Mouse (Mus musculus): ENCODE measurements at regions not wholly inside any gene's neighbourhood (a gene's known extent, or its start where the extent isn't known, plus 50 kb on each side); places are given as distances from the start of the nearest gene placed in this dataset.

DNA sequence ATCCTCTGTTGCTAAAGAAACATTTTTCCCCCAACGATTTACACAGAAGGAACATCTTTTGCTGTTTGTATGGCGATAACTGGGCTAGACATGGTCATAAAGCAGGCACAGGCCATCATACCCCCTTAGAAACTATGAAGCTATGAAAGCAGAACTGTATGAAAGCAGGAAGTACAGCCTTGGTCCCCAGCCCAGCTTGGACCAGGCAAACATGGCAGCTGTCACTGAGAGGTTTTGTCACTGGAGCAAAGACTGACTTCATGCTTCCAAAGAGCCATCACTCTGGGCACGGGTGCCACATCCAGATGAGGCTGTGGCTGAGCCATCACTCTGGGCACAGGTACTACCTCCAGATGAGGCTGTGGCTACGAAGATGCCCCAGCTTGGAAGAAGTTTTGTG lies 276.8 kb upstream of the Kdm8 start:
- TF ChIP-seq MAX (IDR thresholded peaks at IDR 0.05): no peak
- TF ChIP-seq CTCF (IDR thresholded peaks at IDR 0.05; ENCODE audit: control insufficient read depth, insufficient read depth, insufficient read length): no peak
- no peak for TF ChIP-seq MYOG (IDR thresholded peaks at IDR 0.05; ENCODE audit: control insufficient read depth, extremely low read depth, insufficient read length)
- TF ChIP-seq USF1 (IDR thresholded peaks at IDR 0.05; ENCODE audit: low read depth): no peak
- no peak for TF ChIP-seq MYOD1 (IDR thresholded peaks at IDR 0.05; ENCODE audit: control insufficient read depth, insufficient read length, low read depth)
- TF ChIP-seq CEBPB (IDR thresholded peaks at IDR 0.05; ENCODE audit: low read depth): no peak

Measured in C2C12 (cell line).